Mouse (Mus musculus) ES-E14 (cell line): Measurements from ENCODE around the gene Sat2.

Experiments used
- CHD2 ChIP-seq: IDR thresholded peaks from 2 replicates; pipeline ENCODE4 v1.6.1; 2014; ENCODE audit warnings: mild to moderate bottlenecking, low read depth, low read length, inconsistent platforms
- MAFK ChIP-seq: IDR thresholded peaks from 2 replicates; pipeline ENCODE4 v1.6.1; 2014; ENCODE audit warnings: mild to moderate bottlenecking, low read depth, low read length, inconsistent platforms; ENCODE audit not compliant: insufficient read depth
- ZNF384 ChIP-seq: IDR thresholded peaks from 2 replicates; pipeline ENCODE4 v1.6.1; 2012; ENCODE audit warnings: low read depth, low read length, inconsistent platforms

- no peak for TF ChIP-seq MAFK
- TF ChIP-seq CHD2: no peak
- TF ChIP-seq ZNF384: no peak
Observed at GRCm38 (mm10) chr11:69623006-69623405, 1.2 kb downstream of the Sat2 start.
